Mouse (Mus musculus): Measurements from ENCODE around the gene Gm20696.
A peak's percentile ranks its signal among the peaks of the same experiment; 100 is the strongest.

Gm20696 gene

DNA sequence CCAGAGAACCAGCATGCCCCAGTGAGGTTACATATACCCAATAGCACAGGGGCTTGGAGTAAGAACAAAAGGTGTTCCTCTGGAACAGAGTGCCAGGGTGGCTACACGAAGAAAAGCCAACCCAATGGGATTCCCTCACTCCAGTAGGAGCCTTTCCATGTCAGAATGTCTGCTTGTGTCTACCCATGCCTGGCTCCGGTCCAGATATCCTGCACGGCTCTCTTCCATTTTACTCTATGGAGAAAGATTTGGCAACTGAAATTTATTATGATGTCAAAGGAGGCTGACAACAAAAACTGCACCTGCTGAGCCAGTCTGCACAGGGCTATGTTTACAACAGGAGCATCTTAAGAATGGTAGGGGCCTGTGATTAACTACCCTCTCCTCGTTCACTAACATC is 377.4 kb downstream of the Gm20696 start:
- no peak for DNase-seq (ENCODE audit: low spot score in 2 of 2)

DNA sequence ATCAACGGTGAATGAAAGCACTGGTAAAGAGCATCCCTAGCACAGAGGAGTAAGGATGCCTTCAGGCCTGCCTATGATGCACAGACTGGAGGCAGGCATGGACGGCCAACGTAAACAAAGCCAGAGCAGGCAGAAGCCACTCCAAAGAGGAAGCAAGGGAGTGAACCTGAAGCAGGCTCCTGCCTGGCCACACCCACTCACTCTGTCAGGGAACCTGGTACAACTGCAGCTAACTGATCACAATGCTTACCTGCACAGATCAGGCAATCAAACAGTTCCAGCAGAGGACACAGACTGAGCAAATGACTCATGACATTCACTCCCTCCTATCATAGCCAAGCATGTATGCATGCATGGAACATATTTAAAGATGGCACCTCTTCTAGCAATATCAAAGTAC is 381.6 kb downstream of the Gm20696 start:
- DNase-seq (ENCODE audit: low spot score in 2 of 2): no peak

DNA sequence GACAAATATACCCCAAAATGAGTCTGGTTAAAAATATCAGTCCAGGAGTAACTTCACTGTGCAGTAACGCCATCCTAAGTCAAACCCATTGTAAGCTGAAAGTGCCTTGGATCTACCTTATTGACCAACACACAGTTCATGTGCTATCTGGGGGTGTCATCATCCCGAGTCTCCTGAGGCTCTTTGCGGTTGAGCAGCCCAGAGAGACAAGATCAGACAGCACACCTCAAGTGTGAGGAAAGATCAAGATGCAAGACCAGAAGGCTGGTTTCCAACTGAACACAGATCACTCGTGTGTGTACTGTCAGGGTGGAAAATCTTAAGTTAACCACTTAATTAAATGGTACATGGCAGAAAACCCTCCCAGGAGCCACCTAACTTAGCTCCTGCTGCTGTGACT is 382.6 kb downstream of the Gm20696 start:
- no peak for DNase-seq (ENCODE audit: low spot score in 2 of 2)

DNA sequence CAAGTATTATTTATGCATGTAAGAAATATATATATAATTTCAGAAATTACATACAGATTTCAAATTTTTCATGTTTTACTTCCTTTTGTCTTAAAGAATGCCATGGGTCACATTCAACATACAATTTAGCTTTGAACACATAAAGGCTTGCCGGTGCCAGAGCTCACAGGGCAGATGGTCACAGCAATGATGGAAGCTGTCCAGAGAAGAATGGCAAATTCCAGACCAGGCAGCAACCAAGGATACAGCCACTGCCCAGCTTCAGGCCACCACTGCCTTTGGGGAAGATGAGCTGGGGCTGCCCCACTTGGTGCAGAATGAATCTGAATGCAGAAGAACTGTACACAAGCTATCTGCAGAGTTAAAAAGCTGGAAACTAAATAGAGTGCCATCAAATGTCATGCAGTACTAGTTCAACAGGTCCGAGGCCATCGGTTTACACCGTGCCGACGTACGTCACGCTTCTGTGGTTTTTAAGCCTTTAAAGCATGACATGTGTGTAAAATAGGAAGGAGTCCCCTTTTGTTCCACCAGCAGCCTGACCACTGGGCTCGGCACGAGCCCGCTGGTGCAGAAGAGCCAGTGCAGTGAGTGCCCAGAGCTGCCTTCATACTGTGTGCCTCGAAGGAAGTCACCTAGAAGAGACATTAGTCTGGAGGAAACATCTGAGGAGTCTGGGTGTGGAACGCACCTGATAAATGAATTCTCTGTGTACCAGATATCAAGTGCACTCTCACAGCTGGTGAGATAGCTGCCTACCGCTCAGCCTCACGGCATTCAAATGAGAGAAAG is 383.5 kb downstream of the Gm20696 start:
- no peak for DNase-seq (ENCODE audit: low spot score in 2 of 2)

DNA sequence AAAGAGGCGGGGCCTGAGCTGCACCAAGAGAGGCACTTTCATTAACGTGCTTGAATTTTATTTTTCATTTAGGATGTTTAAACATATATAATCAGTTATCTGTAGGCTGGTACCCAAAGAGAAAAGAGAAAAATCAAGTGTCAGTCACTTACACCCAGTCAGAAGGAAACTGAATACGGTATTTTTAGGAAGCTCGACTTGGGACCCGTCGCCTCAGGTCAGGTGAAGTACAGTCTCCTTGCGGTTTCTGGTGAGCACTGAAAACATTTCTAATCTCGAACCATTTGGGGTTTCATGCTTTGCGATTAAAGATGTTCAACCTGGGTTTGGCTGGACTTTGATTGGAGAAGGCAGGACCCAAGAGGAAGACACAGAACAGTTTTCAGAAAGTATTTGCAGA is 385.2 kb downstream of the Gm20696 start:
- no peak for DNase-seq (ENCODE audit: low spot score in 2 of 2)

DNA sequence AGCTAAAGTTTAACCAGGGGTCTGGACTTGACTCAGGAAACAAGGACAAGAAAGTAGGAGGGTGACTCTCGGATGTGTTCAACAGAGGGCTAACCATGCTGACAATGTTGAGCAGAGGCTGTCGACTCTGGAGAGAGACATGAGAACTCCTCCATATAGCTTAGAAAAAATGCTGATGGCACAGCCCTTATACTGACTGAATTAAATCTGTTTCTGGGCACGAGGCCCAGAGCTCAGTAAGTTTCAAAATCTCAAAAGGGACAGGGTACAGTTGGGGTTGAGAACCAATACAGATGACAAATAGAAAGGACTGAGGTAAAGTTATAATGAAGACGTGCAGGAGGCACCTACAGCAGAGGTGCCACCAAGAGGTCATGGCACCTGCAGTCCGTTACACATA is 386.0 kb downstream of the Gm20696 start:
- no peak for DNase-seq (ENCODE audit: low spot score in 2 of 2)

DNA sequence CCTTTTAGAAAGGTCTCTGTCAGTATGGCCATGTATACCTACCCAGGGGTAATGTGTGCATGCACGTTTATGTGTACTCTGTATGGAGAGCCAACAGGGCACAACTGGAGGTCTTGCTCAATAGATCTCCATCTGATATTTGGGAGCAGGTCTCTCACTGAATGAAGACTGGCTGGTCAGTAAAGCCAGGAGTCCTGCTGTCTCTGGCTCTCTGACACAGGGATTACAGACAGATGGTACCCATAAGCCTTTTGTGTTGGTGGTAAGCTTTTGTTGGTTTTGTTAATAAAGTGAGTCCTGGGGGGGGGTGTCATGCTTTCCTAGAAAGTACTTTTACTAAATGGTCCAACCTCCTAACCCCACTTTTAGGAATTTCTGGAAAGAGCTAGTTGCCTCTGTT is 389.3 kb downstream of the Gm20696 start:
- DNase-seq (ENCODE audit: low spot score in 2 of 2): no peak

DNA sequence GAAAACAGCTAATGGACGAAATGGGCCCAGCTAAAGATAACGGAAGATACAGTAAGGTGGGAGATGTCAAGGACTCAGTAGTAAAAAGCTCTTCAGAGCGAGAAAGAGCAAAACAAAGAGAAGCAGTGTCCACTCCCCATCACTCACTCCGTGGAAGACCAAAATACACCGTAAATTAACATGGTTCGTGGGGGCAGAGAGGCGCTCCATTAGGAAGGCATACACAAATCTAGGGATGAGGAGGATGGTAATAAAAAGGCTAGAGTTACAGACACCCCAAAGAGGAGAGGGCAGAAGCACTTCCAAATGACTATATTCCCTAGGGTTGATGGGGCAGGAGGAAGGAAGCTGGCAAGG is 390.3 kb downstream of the Gm20696 start:
- DNase-seq (ENCODE audit: low spot score in 2 of 2): no peak

DNA sequence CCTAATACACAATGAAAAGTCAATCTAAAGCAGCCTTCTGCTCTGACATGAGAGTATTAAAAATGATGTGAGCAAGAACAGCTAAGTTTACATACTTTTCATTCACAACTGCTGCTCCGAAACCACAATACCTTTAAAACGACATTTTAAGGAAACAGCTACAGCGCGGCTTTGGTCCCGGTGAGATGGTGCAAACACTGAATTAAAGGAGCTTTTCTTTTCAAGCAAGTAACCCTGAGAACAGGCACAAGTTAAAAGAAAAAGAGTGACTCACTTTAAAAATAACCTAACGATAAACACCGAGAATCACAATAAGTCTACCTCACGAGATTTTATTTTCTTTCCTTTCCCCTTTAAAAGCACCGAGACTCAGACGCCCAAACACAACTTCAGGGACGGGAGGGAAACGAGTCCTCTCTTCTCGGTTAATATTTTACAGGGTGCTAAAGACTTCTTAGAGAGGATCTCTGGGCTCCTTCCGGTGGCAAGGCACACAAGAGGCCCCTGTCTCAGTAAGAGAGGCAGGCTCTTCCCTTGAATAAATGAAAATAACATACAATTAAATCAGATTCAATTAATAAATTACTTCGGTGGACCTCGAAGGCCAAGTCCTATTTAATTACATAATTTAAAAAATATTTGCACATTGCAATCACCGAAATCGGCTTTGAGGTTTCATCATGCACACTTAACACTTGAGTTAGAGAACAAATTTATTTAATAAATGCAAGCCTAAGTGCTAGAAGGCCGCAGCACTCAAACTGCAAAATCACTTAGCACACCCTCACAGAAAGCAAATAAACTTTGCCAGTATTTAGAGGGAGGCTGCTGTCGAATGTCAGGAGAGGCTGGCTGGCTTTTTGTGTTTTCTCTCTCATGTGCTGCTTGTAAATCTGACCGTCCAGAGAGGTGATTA is 391.0 kb downstream of the Gm20696 start:
- DNase-seq (ENCODE audit: low spot score in 2 of 2): no peak

DNA sequence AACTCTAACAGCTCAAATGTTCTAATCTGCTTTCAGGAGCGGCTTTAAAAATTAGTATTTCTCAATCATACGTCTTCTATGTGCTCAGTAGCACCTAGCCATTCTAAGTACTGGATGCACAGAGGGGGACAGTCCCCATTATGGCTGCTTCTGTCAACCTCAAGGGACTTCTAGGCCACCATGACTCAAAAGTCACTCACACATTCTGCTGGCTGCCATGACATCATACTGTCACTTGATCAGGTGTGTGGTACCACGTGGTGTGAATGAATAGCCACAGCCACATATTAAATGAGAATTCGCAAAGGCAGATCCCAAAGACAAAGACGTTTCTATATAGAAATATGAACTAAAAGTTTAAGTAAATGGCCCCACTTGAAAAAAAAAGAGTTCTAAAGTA is 391.9 kb downstream of the Gm20696 start:
- DNase-seq (ENCODE audit: low spot score in 2 of 2): no peak

DNA sequence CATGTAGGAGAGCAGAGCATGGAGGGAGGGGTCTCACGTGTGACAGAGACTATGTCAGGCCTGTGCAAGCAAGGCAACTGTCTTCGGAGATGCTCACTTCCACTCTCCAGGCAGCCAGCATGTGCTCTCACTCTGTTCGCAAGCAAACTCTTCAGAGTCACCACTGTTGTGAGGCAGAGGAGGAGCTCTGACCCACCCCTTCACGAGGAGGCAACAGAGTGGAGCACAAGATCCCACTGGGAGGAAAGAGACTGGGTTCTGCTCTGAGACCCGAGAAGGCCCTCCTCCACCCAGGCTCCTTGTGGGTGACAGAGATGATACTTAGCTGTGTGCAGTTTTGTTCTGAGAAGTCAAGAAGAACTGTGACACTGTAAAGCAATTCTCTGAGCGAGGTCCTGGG is 392.4 kb downstream of the Gm20696 start:
- DNase-seq (ENCODE audit: low spot score in 2 of 2): no peak

DNA sequence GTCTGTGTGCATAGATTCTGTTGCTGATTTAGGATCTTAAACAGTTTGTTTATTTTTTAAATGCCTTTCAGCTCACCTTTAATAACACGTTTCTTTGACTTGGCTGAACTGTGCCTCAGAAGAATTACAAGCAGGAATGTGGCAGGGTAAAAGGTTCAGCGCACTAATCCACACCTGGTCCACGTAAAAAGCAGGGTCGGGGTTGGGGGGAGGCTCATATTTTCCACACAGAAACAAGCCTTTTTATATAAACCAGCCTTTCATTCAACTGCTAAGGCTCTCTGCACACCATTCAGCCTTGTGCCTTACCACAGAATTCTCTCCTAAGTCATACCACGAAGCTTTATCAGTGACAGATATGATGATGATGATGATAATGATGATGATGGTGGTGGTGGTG is 393.4 kb downstream of the Gm20696 start:
- no peak for DNase-seq (ENCODE audit: low spot score in 2 of 2)

DNA sequence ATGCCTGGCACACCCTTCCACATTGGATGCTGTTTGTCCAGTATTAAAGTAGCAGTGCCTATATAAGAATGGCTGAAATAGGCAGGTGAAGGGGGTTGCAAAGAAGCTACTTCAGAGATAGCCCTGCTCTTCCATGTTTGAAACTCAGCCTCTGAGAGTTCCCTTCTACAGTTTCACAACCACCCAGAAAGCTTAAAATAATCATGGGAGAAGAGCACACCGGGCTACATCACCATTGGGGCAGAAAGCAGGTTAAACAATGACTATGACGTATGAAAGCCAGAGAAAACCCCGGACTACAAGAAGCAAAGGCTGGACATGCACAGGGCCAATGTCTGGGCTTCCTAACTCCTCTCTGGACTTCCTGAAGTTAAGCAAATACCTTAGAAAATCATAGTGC is 394.4 kb downstream of the Gm20696 start:
- no peak for DNase-seq (ENCODE audit: low spot score in 2 of 2)

DNA sequence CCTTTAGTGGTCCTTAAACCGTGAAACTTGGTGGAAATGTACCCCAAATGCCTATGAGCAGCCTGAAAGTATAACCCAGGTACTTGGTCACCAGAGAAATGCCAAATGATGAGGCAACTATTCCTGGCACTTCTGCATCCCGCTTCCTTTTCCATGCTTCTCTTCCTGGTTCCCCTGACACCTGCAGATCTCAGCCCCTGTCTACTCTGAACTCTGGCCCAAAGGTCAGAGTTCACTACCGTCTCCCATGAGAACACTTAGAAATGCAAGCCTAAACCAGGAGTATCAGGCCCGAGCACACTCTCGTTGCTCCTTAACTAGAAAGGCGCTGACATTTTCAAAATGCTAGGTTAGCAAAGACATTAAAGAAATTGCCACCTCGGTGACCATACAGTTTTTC is 394.9 kb downstream of the Gm20696 start:
- DNase-seq (ENCODE audit: low spot score in 2 of 2): no peak

DNA sequence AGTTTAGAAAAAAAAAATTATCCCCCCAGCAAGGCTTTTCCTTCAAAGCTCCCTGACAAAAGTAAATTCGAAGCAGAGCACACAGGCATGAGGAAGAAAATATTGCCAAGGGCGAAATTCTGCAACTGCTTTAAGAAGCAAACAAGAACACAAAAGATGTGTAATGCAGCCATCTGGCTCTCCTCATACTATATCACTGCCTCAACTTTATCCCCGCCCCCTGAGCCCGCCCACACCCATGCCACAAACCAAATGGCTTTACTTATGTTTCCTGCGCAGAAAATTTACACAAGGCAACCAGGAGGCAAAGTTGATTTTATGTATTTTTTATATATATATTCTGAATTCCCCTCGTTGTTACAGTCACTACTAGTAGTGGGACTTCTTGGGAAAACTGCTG is 396.7 kb downstream of the Gm20696 start:
- DNase-seq (ENCODE audit: low spot score in 2 of 2): peak in 1 of 2 experiments; percentile 42

DNA sequence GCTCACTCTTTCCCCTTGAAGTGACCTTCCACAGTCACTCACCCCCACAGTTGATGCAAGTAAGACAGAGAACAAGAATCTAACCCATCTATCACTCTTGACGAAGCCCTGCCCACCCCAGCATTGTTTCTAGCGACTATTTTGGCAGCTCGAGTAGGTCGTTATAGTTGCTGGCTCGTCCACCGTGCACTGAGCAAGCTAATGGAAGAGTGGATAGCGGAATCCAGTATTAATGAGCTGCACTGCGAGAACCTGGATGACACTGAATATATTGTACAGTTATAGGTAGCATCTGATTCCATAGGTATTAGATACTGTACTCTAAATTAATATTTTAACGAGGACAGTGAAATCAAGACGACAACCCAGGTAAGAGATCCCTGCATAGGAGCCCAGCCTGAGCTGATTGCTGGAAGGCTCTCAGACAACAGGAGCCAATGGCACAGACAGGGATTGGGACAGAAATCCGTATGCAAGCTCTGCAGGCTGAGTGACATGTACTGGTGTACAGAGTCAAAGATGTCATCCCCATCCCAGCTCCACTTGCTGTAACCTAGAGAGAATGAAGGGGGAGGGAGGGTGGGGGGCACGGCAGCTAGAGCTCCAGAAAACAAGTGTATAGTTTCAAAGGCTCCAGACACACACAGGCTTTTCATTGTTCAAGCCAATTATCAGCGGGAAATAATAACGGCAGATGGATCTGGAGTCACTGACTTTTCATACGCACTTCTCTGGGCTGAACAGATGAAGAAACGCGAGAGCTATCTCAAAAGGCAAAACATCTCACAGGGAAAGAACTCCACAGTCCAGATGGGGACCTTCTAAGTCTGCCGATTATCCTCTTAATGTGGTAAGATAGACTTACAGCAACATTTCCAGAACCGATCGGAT is 398.2 kb downstream of the Gm20696 start:
- no peak for DNase-seq (ENCODE audit: low spot score in 2 of 2)

DNA sequence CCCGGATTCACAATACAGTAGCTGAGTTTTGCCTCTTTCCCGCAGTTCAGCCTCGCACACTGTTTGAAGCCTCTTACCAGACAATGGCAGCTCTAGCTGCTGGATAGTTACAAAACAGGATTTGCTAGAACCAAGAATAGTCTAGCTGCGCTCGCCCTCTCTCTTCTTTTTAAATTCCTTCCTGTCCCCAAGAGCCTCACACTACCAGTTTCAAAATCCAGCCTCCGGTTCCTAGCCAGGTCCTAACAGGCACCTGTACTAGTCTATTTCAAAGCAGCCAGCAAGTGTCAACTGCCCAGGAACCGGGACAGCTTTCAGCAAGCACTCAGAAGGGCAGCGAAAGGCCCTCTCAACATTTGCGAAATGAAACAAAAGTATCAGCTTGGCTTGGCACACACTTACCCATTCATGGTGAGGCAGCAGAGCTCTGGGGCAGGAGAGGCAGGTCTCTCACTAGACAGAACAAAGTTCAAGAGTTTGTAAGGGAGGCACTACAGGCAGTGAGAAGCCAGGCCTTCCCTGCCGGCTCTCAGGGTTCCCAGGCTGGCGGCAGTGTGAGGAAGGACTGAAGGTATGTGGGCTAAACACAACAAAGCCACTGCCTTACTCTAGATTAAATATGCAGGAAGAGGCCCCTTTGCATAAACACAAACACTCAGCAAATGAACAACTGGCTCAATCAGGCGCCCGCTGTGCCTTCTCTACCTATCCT is 400.5 kb downstream of the Gm20696 start:
- DNase-seq (ENCODE audit: low spot score in 2 of 2): peak in 1 of 2 experiments; percentile 12

DNA sequence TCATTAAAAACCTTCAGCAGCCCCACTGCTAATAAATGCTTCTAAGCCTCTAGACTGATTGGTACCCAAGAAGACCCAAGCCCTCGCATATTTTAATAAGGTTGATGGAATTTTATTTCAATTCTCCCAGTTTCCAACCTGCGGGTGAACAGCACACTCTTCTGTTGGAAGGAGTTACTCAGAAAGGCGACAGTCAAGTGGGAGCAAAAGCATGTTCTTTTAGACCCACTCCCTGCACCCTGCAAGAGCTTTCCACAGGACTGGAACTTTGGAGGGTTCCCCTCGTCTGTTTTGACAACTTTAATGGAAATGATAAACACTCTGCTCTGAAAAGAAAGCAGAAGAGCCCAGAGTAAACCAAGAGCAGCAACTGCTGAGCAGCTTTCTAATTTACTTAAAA is 401.4 kb downstream of the Gm20696 start:
- no peak for DNase-seq (ENCODE audit: low spot score in 2 of 2)

DNA sequence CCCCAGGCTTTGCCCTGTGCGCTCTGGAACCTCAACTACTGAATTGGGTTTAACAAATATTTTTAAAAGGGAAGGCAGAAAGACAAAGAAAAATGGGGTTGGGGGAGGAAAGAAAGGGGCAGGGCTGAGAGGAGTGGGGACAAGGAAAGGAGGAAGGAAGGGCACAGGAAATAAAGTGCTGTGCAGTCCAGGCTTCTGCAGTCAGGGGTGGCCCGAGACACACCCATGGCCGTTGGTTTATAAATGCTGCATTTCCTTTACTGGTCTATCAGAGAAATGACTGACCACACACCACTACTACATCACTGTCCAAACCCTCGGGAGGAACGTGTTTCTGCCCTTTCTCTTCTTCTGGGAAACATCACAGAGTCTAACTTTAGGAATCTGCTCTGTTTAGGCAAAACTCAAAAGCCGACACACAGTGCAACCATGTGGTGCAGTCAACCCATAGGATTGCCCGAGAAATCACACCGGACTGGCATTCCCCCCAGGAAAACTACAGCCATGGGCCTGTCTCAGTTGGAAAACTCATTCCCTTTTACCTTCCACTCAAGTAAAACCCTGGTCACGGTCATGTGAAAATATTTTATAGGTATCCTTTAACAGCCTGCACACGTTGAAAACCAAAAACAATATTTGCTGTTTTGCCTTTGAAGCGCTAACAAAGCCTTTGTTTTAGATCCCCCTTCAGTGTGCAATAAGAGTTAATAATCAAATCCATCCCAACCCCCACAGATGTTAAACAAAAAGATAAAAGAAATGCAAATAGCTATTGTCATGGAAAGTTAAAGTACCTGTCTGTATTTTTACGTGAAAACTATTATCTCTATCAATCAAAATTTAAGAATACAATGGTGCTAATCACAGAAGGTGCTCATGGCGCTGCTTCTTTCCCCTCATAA is 402.2 kb downstream of the Gm20696 start:
- no peak for DNase-seq (ENCODE audit: low spot score in 2 of 2)

DNA sequence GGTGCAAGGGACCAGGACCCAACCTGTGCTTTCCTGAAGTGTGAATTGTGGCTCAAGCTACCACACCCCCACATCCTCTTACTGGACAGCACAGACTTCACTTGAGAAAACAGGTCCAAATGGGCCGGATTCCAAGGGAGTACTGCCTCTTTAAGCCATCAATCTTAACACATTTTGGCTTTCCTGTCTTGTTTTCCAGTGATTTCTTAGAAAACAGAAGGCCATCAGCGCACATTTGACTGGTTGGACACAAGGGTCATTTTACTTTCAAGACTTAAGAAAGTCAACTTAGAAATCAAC is 402.8 kb downstream of the Gm20696 start:
- DNase-seq (ENCODE audit: low spot score in 2 of 2): no peak
